Mouse (Mus musculus) C2C12 (cell line): ENCODE results near the gene Gskip. TPM values are rescaled to one million over a fixed set of nuclear protein-coding genes. Genes with fewer than 3 reads are reported as not detected.

ENCODE experiments used
- H3K27me3 ChIP-seq: one replicate; pipeline ENCODE4 v1.6.1; 2011; ENCODE audit not compliant: control insufficient read depth, insufficient read depth, insufficient read length
- H3K36me3 ChIP-seq: one replicate; pipeline ENCODE4 v1.6.1; 2011; ENCODE audit not compliant: control insufficient read depth, insufficient read depth
- H3K4me3 ChIP-seq: one replicate; pipeline ENCODE4 v1.5.1; 2011; ENCODE audit warnings: mild to moderate bottlenecking, control low read depth; ENCODE audit not compliant: poor library complexity, insufficient read depth, severe bottlenecking
- H3K79me2 ChIP-seq: one replicate; pipeline ENCODE4 v1.6.1; 2011; ENCODE audit not compliant: control insufficient read depth, insufficient read depth
- H3K79me3 ChIP-seq: one replicate; pipeline ENCODE4 v1.6.1; 2011; ENCODE audit warnings: low read depth, control low read depth
- H3ac ChIP-seq: one replicate; pipeline ENCODE3; 2011; ENCODE audit warnings: low read depth; ENCODE audit not compliant: control insufficient read depth, insufficient read length
- CEBPB ChIP-seq: IDR thresholded peaks from one replicate; pipeline ENCODE4 v1.6.1; 2011; ENCODE audit warnings: low read depth, mild to moderate bottlenecking, control low read depth, moderate library complexity
- CTCF ChIP-seq: IDR thresholded peaks from one replicate; pipeline ENCODE4 v1.5.1; 2011; ENCODE audit not compliant: control insufficient read depth, insufficient read depth, insufficient read length
- FOSL1 ChIP-seq: IDR thresholded peaks from one replicate; pipeline ENCODE4 v1.8.0; 2011; ENCODE audit warnings: mild to moderate bottlenecking, low read length; ENCODE audit not compliant: poor library complexity, insufficient read depth, severe bottlenecking
- MAX ChIP-seq: IDR thresholded peaks from one replicate; pipeline ENCODE4 v1.6.1; 2011; ENCODE audit warnings: mild to moderate bottlenecking, control low read depth
- MYOD1 ChIP-seq: IDR thresholded peaks from one replicate; pipeline ENCODE4 v1.6.1; 2011; ENCODE audit warnings: low read depth; ENCODE audit not compliant: control insufficient read depth, insufficient read length
- MYOG ChIP-seq: IDR thresholded peaks from one replicate; pipeline ENCODE4 v1.6.1; 2011; ENCODE audit not compliant: control insufficient read depth, insufficient read length; ENCODE audit errors: extremely low read depth
- USF1 ChIP-seq: IDR thresholded peaks from one replicate; pipeline ENCODE4 v1.6.1; 2011; ENCODE audit warnings: low read depth, mild to moderate bottlenecking, control low read depth, moderate library complexity
- polyA plus RNA-seq: library from polyadenylated mRNA; unstranded; fragments of >200 nt; fragmentation: generic; extraction: Trizol; gene quantifications from one replicate; pipeline ENCODE4 v1.2.1, GENCODE M21; 2012; ENCODE audit warnings: missing spikeins

The Gskip gene
- polyA plus RNA-seq, 1 experiment = 15.8 TPM

DNA sequence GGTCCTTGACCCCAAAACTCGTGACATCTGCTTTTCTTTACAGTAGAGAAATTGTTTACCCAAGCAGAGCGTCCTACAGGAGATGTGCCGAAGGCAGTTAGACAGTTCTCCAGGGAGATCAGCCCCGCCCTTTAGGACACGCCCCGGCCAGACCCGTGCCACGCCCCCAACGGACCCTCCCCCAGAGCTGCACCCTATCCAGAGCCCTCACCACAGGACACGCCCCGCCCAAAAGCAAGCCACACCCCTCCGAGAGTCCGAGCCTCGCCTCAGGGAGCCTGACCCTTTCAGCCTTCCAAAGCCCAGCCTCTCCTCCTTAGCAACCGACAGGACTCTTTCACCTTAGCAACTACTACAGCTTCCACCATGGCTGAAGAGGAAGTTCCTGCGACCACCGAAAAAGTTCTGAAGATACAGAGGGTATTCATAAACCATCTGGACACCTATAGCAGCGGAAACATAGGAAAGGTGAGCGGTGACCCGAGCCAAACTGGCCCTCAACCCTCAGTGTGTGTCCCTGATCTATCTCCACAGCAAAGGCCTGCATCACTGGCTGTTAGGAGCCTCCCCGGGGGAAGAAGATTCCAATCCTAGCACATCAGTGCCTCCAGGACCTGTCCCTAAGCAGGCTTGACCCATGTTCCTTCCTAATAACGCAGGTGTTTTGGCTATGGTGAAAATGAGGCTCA, 21.3 kb downstream of the Gskip start, which contains the start of gene Ak7:
Ak7 (plus strand) TSS at position 178 of the 689 bp plus-strand sequence.
- H3K79me2 ChIP-seq = no peaks in the 10 kb centered on the region

DNA sequence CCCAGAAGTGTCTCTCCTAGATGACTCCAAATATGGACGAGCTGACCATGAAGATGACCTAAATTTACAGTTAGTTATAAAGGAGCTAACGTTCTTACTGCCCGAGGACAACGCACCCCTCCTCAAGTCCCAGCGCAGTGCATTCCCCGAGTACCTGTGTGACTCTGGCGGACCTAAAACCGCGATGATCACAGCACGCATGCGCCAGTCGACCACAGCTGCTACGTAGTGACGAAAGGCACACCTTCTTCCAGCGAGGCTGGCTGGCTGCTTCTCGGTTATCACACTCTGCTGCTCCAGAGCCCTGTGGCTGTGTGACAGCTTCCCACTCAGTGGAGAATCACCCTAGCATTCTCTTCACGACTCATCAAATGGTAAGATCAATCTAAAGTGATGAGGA, 34.0 kb downstream of the Gskip start:
- Histone ChIP-seq H3K4me3 (no peak overlapping the region), H3ac (no peak overlapping the region), H3K36me3 (no peaks in the 10 kb centered on the region), H3K27me3 (peaks cover 12% of the 10 kb centered on the region), H3K79me2 (no peaks in the 10 kb centered on the region), H3K79me3 (no peaks in the 10 kb centered on the region)
- no peak for TF ChIP-seq CEBPB
- TF ChIP-seq FOSL1 = no peak
- no peak for TF ChIP-seq MYOD1
- no peak for TF ChIP-seq MAX
- no peak for TF ChIP-seq CTCF
- TF ChIP-seq MYOG = no peak

More for the DNA sequence above, 21.3 kb downstream of the Gskip start, which contains the start of gene Ak7:
- TF ChIP-seq FOSL1 = no peak
- TF ChIP-seq MYOD1 = no peak
- TF ChIP-seq CTCF = no peak
- TF ChIP-seq MYOG = no peak
- no peak for TF ChIP-seq MAX
- TF ChIP-seq CEBPB = no peak
- no peak for TF ChIP-seq USF1
- peaks cover 4% of the 10 kb centered on the region for H3K27me3 ChIP-seq
- H3ac ChIP-seq = no peak within 1 kb of the TSS
- H3K79me3 ChIP-seq = no peaks in the 10 kb centered on the region
- H3K36me3 ChIP-seq = peaks cover 4% of the 10 kb centered on the region
- no peak within 1 kb of the TSS for H3K4me3 ChIP-seq

DNA sequence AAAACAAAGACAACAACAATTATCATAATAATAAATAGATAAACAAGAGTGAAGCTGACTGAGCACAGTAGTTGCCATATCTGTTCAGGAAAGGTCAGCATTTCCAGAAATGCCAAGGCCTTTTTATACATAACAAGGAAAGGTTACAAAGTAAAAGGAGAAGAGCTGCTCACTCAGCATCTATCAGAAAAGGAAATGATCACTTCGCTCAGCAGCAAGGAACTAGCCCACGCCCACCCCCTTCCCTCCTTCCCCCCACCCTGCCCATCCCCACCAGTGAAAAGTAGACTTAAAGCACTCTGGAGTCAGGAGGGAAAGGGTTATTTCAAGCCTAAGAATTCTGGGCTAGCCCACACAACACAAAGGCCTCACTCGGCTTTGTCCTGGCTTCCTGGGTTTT, 35.6 kb downstream of the Gskip start:
- Histone ChIP-seq H3ac (no peak overlapping the region), H3K79me2 (no peaks in the 10 kb centered on the region), H3K36me3 (no peaks in the 10 kb centered on the region), H3K79me3 (no peaks in the 10 kb centered on the region), H3K27me3 (peaks cover 11% of the 10 kb centered on the region), H3K4me3 (no peak overlapping the region)
- TF ChIP-seq USF1 (no peak), MYOG (no peak), MYOD1 (no peak), CEBPB (no peak), FOSL1 (no peak), MAX (no peak), CTCF (no peak)

DNA sequence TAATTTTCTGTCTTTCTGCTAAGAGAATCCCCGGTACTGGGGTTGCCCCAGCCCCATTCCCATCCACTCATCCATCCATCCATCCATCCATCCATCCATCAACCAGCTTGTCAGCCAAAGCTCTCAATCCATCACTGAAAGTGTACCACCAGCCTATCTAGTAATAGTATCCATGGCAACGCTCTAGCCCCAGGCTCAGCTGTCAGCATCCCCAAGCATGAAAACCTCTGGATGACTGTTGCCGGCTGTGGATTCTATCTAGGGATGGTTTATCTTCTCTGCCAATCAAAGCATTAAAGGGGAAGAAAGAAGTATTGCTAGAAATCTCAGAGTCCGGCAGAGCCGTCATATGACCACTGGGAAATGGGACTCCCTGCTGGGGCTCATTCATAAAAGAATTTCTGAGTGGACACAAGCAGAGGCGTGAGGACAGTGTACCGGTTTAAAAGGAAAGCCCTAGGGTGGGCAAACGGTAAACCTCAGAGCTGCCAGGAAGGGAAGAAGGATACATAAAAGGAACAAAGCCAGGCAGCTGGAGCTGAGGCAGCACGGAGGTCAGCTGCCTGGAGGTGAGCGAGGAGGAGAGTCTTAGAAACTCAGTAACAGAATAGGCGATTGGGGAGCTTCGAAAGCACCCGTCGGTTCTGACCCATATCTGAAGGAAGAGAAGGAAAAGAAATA, 37.0 kb downstream of the Gskip start:
- no peak for TF ChIP-seq USF1
- no peak for TF ChIP-seq MYOD1
- TF ChIP-seq CEBPB = no peak
- TF ChIP-seq MYOG = no peak
- TF ChIP-seq MAX = no peak
- TF ChIP-seq FOSL1 = no peak
- TF ChIP-seq CTCF = no peak
- H3K27me3 ChIP-seq = peaks cover 9% of the 10 kb centered on the region

DNA sequence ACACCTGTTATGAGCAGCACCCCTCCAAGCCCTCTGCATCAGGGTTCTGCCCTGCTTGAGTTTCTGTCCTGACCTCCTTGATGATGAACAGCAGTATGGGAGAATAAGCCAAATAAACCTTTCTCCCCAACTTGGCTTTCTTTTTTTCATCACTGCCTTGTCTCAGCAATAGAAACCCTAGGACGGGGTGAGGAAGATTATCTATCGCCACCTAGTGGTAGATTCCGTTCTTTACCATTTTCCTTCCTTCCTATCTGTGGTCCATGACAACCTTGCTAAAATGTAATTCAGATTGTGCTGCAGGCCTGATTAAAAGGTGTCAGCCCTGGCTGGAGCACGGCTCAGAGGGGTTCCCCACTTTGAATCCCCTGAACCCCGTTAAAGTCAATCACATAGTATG, 38.0 kb downstream of the Gskip start:
- no peaks in the 10 kb centered on the region for H3K36me3 ChIP-seq
- peaks cover 9% of the 10 kb centered on the region for H3K27me3 ChIP-seq
- no peak overlapping the region for H3K4me3 ChIP-seq
- peak; percentile 21 for TF ChIP-seq CTCF
- TF ChIP-seq MYOD1 = no peak
- TF ChIP-seq FOSL1 = no peak
- TF ChIP-seq USF1 = no peak
- no peaks in the 10 kb centered on the region for H3K79me3 ChIP-seq
- H3K79me2 ChIP-seq = no peaks in the 10 kb centered on the region
- no peak overlapping the region for H3ac ChIP-seq

More for the DNA sequence above, 37.0 kb downstream of the Gskip start:
- no peaks in the 10 kb centered on the region for H3K79me3 ChIP-seq
- no peak overlapping the region for H3K4me3 ChIP-seq
- no peak overlapping the region for H3ac ChIP-seq
- H3K79me2 ChIP-seq = no peaks in the 10 kb centered on the region
- H3K36me3 ChIP-seq = no peaks in the 10 kb centered on the region
